Mouse (Mus musculus) cerebellum, adult 11-12 months (tissue): ENCODE results near the gene Med12l.
A peak's percentile ranks its signal among the peaks of the same experiment; 100 is the strongest.

Experiments used
- DNase-seq: peaks from one replicate; pipeline ENCODE4 v3.0.0; 2022

Med12l gene

GRCm38 (mm10) chr3:59005271-59005995, at the start of gene Med12l:
TSS of gene Med12l (plus strand) at chr3:59005825.
- peak; percentile 89 for DNase-seq

- DNase-seq = no peak
Measured at GRCm38 (mm10) chr3:58961166-58961565, 44.5 kb upstream of the Med12l start.

- DNase-seq = no peak
Measured at GRCm38 (mm10) chr3:58977413-58977812, 28.2 kb upstream of the Med12l start.

GRCm38 (mm10) chr3:58977906-58978622, 27.6 kb upstream of the Med12l start:
- no peak for DNase-seq

GRCm38 (mm10) chr3:58980579-58980978, 25.0 kb upstream of the Med12l start:
- no peak for DNase-seq

GRCm38 (mm10) chr3:58982896-58983837, 22.5 kb upstream of the Med12l start:
- DNase-seq = peak; percentile 57

GRCm38 (mm10) chr3:58983838-58984598, 21.6 kb upstream of the Med12l start:
- no peak for DNase-seq

- no peak for DNase-seq
Measured at GRCm38 (mm10) chr3:58985816-58986215, 19.8 kb upstream of the Med12l start.

- no peak for DNase-seq
Measured at GRCm38 (mm10) chr3:58989374-58989773, 16.3 kb upstream of the Med12l start.

- no peak for DNase-seq
Measured at GRCm38 (mm10) chr3:58990556-58990955, 15.1 kb upstream of the Med12l start.

- DNase-seq = no peak
Measured at GRCm38 (mm10) chr3:58992122-58992521, 13.5 kb upstream of the Med12l start.

GRCm38 (mm10) chr3:58993619-58994018, 12.0 kb upstream of the Med12l start:
- no peak for DNase-seq

- DNase-seq = no peak
Measured at GRCm38 (mm10) chr3:59003756-59004155, 1.9 kb upstream of the Med12l start.

- peak; percentile 74 for DNase-seq
Measured at GRCm38 (mm10) chr3:59005996-59006730, 538 bp downstream of the Med12l start.

GRCm38 (mm10) chr3:59006731-59007441, 1.3 kb downstream of the Med12l start:
- peak; percentile 75 for DNase-seq

GRCm38 (mm10) chr3:59010276-59010675, 4.7 kb downstream of the Med12l start:
- DNase-seq = no peak

- peak; percentile 52 for DNase-seq
Measured at GRCm38 (mm10) chr3:59015698-59016412, 10.2 kb downstream of the Med12l start.

- no peak for DNase-seq
Measured at GRCm38 (mm10) chr3:59016501-59016900, 10.9 kb downstream of the Med12l start.

- peak; percentile 68 for DNase-seq
Measured at GRCm38 (mm10) chr3:59021236-59021635, 15.6 kb downstream of the Med12l start.

- no peak for DNase-seq
Measured at GRCm38 (mm10) chr3:59022251-59022650, 16.6 kb downstream of the Med12l start.
